Mouse (Mus musculus) MEL (cell line): ENCODE results near the gene Olfr1506.
"Not testable (repeated sequence)": the region's sequence is repeated elsewhere in the genome, so short reads cannot be mapped to it uniquely, and the experiment has no call there.

Source experiments
- BHLHE40 ChIP-seq: IDR thresholded peaks from 2 replicates; pipeline ENCODE4 v1.6.1; 2012; ENCODE audit warnings: low read depth, mild to moderate bottlenecking, inconsistent platforms, low read length, improper control_type of control experiment, borderline replicate concordance
- CHD1 ChIP-seq: IDR thresholded peaks from 2 replicates; pipeline ENCODE4 v1.6.1; 2012; ENCODE audit warnings: low read depth, mild to moderate bottlenecking, inconsistent platforms, low read length, improper control_type of control experiment
- CHD2 ChIP-seq: IDR thresholded peaks from 2 replicates; pipeline ENCODE4 v1.6.1; 2011; ENCODE audit warnings: low read length, improper control_type of control experiment
- CTCF ChIP-seq, 3 experiments: IDR thresholded peaks in 2 of 3; conservative IDR thresholded peaks in 1 of 3; 2 replicates each; pipeline ENCODE4 v1.5.1; 2011 to 2012; ENCODE audit warnings: low read length in 3 of 3, low read depth in 2 of 3, mild to moderate bottlenecking in 2 of 3, improper control_type of control experiment in 1 of 3, inconsistent platforms in 1 of 3, mixed read lengths in 1 of 3, moderate library complexity in 1 of 3; ENCODE audit not compliant: control insufficient read depth in 1 of 3, insufficient read depth in 1 of 3, poor library complexity in 1 of 3, severe bottlenecking in 1 of 3
- HCFC1 ChIP-seq: IDR thresholded peaks from 2 replicates; pipeline ENCODE4 v1.6.1; 2012; ENCODE audit warnings: low read depth, mild to moderate bottlenecking, inconsistent platforms, low read length, improper control_type of control experiment, moderate library complexity
- MAFK ChIP-seq: IDR thresholded peaks from 2 replicates; pipeline ENCODE4 v1.6.1; 2011; ENCODE audit warnings: low read depth, mild to moderate bottlenecking, low read length, improper control_type of control experiment, borderline replicate concordance
- MAX ChIP-seq: IDR thresholded peaks from 2 replicates; pipeline ENCODE4 v1.6.1; 2011; ENCODE audit warnings: low read length, improper control_type of control experiment
- MYB ChIP-seq: IDR thresholded peaks from 2 replicates; pipeline ENCODE4 v1.6.1; 2011; ENCODE audit warnings: mild to moderate bottlenecking, low read depth, low read length, improper control_type of control experiment
- POLR2A ChIP-seq, 2 experiments: IDR thresholded peaks; 2 replicates each; pipeline ENCODE4 v1.6.1; 2011 to 2012; ENCODE audit warnings: low read length in 2 of 2, mild to moderate bottlenecking in 2 of 2, control low read depth in 1 of 2, improper control_type of control experiment in 1 of 2, low read depth in 1 of 2, moderate library complexity in 1 of 2; ENCODE audit not compliant: control insufficient read depth in 1 of 2, insufficient read depth in 1 of 2, poor library complexity in 1 of 2
- POLR2AphosphoS2 ChIP-seq: IDR thresholded peaks from 2 replicates; pipeline ENCODE4 v1.6.1; 2011; ENCODE audit warnings: low read length, improper control_type of control experiment
- SMC3 ChIP-seq: IDR thresholded peaks from 2 replicates; pipeline ENCODE4 v1.6.1; 2011; ENCODE audit warnings: low read depth, low read length, improper control_type of control experiment
- USF1 ChIP-seq: IDR thresholded peaks from 2 replicates; pipeline ENCODE4 v1.6.1; 2014; ENCODE audit warnings: low read depth, mild to moderate bottlenecking, inconsistent platforms, low read length, improper control_type of control experiment, moderate library complexity
- ZC3H11A ChIP-seq: IDR thresholded peaks from 2 replicates; pipeline ENCODE4 v1.6.1; 2012; ENCODE audit warnings: low read depth, mild to moderate bottlenecking, inconsistent platforms, low read length, improper control_type of control experiment
- ZNF384 ChIP-seq: IDR thresholded peaks from 2 replicates; pipeline ENCODE4 v1.6.1; 2012; ENCODE audit warnings: low read depth, mild to moderate bottlenecking, inconsistent platforms, low read length, improper control_type of control experiment

GRCm38 (mm10) chr2:90186082-90186481, 38.2 kb downstream of the Olfr1506 start:
- TF ChIP-seq POLR2A (IDR thresholded peaks at IDR 0.05; ENCODE audit: control insufficient read depth in 1 of 2, insufficient read depth in 1 of 2, low read depth in 1 of 2, low read length in 2 of 2, poor library complexity in 1 of 2); HCFC1; CTCF (IDR thresholded peaks at IDR 0.05 in 2 of 3, conservative IDR thresholded peaks at IDR 0.05 in 1 of 3; ENCODE audit: control insufficient read depth in 1 of 3, insufficient read depth in 1 of 3, low read depth in 2 of 3, low read length in 3 of 3, poor library complexity in 1 of 3, severe bottlenecking in 1 of 3); MYB; SMC3; MAFK; USF1; MAX; CHD1; ZNF384; ZC3H11A; CHD2; BHLHE40; POLR2AphosphoS2: not testable (repeated sequence)
